Mouse (Mus musculus) layer of hippocampus, postnatal 10 days (tissue): ENCODE data around the gene Pafah1b2. TPM values are rescaled to one million over a fixed set of nuclear protein-coding genes. Genes with fewer than 3 reads are reported as not detected.

Experiments
- DNase-seq, 2 experiments: peaks; one replicate each; pipeline ENCODE4 v3.0.0; 2021; ENCODE audit warnings: low spot score in 2 of 2
- total RNA-seq, 2 experiments: library from RNA; stranded (reverse); gene quantifications; 2 replicates each; pipeline ENCODE4 v1.2.3; 2021

The Pafah1b2 gene
- total RNA-seq, 2 experiments from 2014 or later, result 245 to 256 TPM

GRCm38 (mm10) chr9:45983676-45984408, 28.6 kb downstream of the Pafah1b2 start:
- peak; percentile 22 to 43 for DNase-seq

GRCm38 (mm10) chr9:45981331-45981730, 31.2 kb downstream of the Pafah1b2 start:
- no peak for DNase-seq

- DNase-seq, result no peak
Measured at GRCm38 (mm10) chr9:45980611-45981010, 31.9 kb downstream of the Pafah1b2 start.

GRCm38 (mm10) chr9:45979778-45980177, 32.7 kb downstream of the Pafah1b2 start:
- no peak for DNase-seq

GRCm38 (mm10) chr9:45976884-45977283, 35.6 kb downstream of the Pafah1b2 start:
- DNase-seq, result no peak

GRCm38 (mm10) chr9:45963577-45963976, 48.9 kb downstream of the Pafah1b2 start:
- no peak for DNase-seq

- no peak for DNase-seq
Measured at GRCm38 (mm10) chr9:45961855-45962254, 50.6 kb downstream of the Pafah1b2 start.

- no peak for DNase-seq
Measured at GRCm38 (mm10) chr9:45959661-45960060, 52.8 kb downstream of the Pafah1b2 start.

GRCm38 (mm10) chr9:45958851-45959250, 53.6 kb downstream of the Pafah1b2 start:
- DNase-seq, result no peak

GRCm38 (mm10) chr9:45958023-45958670, 54.3 kb downstream of the Pafah1b2 start:
- no peak for DNase-seq

- DNase-seq, result peak; percentile 84 to 88
Measured at GRCm38 (mm10) chr9:45955107-45955963, 57.2 kb downstream of the Pafah1b2 start, which contains the start of gene Sidt2. Gene Sidt2 (minus strand): TSS chr9:45955258.

- peak; percentile 43 to 65 for DNase-seq
Measured at GRCm38 (mm10) chr9:45954294-45955106, 58.0 kb downstream of the Pafah1b2 start.

GRCm38 (mm10) chr9:45953511-45954293, 58.8 kb downstream of the Pafah1b2 start:
- no peak for DNase-seq

GRCm38 (mm10) chr9:45952890-45953289, 59.6 kb downstream of the Pafah1b2 start:
- no peak for DNase-seq

GRCm38 (mm10) chr9:45952057-45952456, 60.4 kb downstream of the Pafah1b2 start:
- no peak for DNase-seq

GRCm38 (mm10) chr9:45946872-45947183, 65.7 kb downstream of the Pafah1b2 start:
- no peak for DNase-seq

GRCm38 (mm10) chr9:45946182-45946871, 66.2 kb downstream of the Pafah1b2 start:
- DNase-seq, result no peak

- no peak for DNase-seq
Measured at GRCm38 (mm10) chr9:45945721-45946120, 66.8 kb downstream of the Pafah1b2 start.
